Mouse (Mus musculus): Measurements from ENCODE around the gene Gucy2c.

DNA sequence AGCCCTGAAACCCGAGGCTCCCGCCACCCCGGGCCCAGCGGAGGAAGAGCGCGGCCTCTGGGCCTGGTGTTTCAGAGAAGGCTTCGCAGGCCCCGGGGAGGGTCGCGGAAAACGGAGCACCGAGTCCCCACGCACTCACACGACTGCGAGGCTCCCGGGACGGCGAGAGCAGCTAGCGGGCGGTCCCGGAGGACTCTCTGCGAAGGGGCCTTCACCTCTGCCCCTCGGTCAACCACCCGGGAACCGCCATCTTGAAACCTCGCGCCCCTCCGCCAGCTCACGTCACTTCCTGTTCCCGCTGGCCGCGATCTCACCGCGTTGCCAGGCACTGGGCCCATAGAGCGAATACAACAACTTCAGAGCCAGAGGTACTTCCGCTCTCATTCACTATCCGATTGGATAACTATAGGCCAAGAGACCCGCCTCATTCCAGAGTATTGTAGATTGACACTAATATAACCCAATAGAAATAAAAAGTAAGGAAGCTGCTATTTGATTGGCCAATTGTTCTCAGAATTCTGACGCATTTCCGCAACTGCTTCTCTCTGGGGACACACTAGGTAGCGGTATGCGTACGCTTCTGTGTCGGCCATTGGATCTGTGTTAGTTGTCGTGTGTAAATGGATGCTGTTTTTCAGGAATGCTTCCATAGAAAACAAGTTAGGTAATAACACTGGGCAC lies 46.5 kb upstream of the Gucy2c start, which contains the start of gene Wbp11:
- TF ChIP-seq CTCF (IDR thresholded peaks at IDR 0.05; ENCODE audit: low read depth) (peak; percentile 26; the same call in 1 of the 2 replicates), EP300 (IDR thresholded peaks at IDR 0.05; ENCODE audit: low read depth) (no peak)

Data from heart, postnatal 0 days (tissue).